ENCODE assay signal across 8 mouse cellular contexts in the genomic region with DNA sequence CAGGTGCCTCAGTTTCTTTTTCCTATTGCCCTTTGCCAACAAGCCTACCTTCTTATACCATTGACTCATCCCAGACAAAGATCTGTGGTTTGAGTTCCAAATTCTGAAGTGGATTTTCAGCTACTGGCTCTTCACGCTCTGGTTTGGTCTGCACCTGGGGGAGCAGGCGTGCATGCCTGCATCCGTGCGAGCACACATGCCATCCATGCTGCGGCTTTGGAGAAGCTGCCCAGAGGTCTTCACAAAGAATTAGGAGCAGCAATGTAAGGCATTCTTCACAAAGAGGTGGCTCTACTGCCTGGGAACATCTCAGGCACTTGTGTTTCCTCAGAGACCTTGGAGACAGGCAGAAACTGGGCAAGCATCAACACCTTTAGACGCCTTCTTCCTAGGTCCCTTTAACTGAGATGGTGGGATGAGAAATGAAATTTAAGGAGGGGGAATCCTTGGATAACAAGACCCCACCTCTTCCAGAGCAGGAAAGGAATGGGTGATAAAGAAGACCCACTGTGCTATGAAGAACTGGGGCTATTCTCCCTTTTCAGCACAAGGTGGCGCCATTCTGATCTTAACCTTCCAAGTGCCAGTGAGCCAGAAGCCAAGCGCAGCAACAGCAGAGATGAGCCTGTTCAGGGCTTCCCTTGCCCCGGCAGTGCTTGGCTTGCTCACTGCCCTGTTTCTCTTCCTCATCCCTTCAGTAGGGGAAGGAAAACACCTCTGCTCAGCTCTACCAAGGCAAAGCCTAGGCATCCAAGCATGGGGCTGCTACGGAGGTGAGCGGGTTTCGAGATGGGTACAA.
DNase-seq lines count a peak whose midpoint lies in the region; ATAC-seq and TF ChIP-seq lines count a peak whose summit lies in the region.

No protein-coding gene starts in this region.

- DNase-seq in adrenal gland, adult (ENCODE audit: inconsistent age in 2 of 2, low spot score in 1 of 2) = peak; percentile 74 to 88
- no peak for DNase-seq in adrenal gland, adult 8-10 months
- DNase-seq in WW6 (ENCODE audit: low read depth, low spot score) = peak; percentile 55
- DNase-seq in embryo, embryonic 10 days (ENCODE audit: low spot score) = peak; percentile 89
- peak; percentile 61 for DNase-seq in heart, adult 2 months
- peak; percentile 71 to 83 for DNase-seq in kidney, postnatal 25 days
- peak; percentile 43 for DNase-seq in lung, adult 2 months

- 0 out of 2 replicates have a peak, but pooled peaks have one; percentile 79 for TF ChIP-seq EP300 in heart, adult 2 months (IDR thresholded peaks at IDR 0.05; ENCODE audit: insufficient read depth, low read depth, low read length)

- H3K4me1 ChIP-seq in heart, adult 2 months (ENCODE audit: control insufficient read depth, insufficient read depth, low read length) = peaks cover 6% of the 10 kb centered on the region
- peaks cover 10% of the 10 kb centered on the region for H3K4me1 ChIP-seq in lung, adult 2 months (ENCODE audit: control insufficient read depth, insufficient read depth, low read length)

- peak; percentile 53; the same call in 1 of the 2 replicates for ATAC-seq in neutrophil, adult 5-6 weeks (ENCODE audit: extremely low read depth, insufficient number of reproducible peaks, low FRiP score, poor library complexity, severe bottlenecking)

- peak overlapping the region; percentile 28; the same call in 1 of the 2 replicates for H3K27ac ChIP-seq in heart, adult 2 months

- no peak for TF ChIP-seq POLR2A in heart, adult 2 months (IDR thresholded peaks at IDR 0.05; ENCODE audit: insufficient read depth, low read depth, low read length)
- TF ChIP-seq POLR2A in lung, adult 2 months (IDR thresholded peaks at IDR 0.05; ENCODE audit: borderline replicate concordance, extremely low read depth, low read depth, low read length) = no peak

- H3K36me3 ChIP-seq in heart, adult 2 months (ENCODE audit: control insufficient read depth, insufficient read depth, low read length) = no peaks in the 10 kb centered on the region; the same call in 1 of the 2 replicates

- no peak overlapping the region for H3K9ac ChIP-seq in heart, adult 2 months (ENCODE audit: low read depth, low read length)

- intact Hi-C loops in heart, adult 2 months (cut with DNase I) = loop anchor here (1.0 kb wide), 1 partner anchor 97 kb away; no protein-coding TSS in a partner anchor

- no peaks in the 10 kb centered on the region for H3K79me2 ChIP-seq in heart, adult 2 months (replicated peaks; ENCODE audit: control insufficient read depth, insufficient read depth, low read length)

- no peak overlapping the region for H3K4me3 ChIP-seq in heart, adult 2 months
- no peak overlapping the region for H3K4me3 ChIP-seq in lung, adult 2 months (replicated peaks; ENCODE audit: extremely low read depth, low read depth, low read length)

- WGBS in heart, adult 2 months = 63% methylated on average over 12 of the region's 12 CpGs
- 67% methylated on average over 12 of the region's 12 CpGs for WGBS in lung, adult 2 months

- H3K27me3 ChIP-seq in heart, adult 2 months (ENCODE audit: control insufficient read depth, insufficient read depth, low read length) = no peaks in the 10 kb centered on the region

- TF ChIP-seq CTCF in heart, adult 2 months (IDR thresholded peaks at IDR 0.05) = peak; percentile 93
- peak; percentile 79 for TF ChIP-seq CTCF in lung, adult 2 months (IDR thresholded peaks at IDR 0.05; ENCODE audit: insufficient read depth, low read length)
